Mouse (Mus musculus) layer of hippocampus, postnatal 36 days (tissue): ENCODE data around the gene Coq3. TPM values are rescaled to one million over a fixed set of nuclear protein-coding genes. Genes with fewer than 3 reads are reported as not detected.

Experiments used
- total RNA-seq, 2 experiments: library from RNA; stranded (reverse); gene quantifications; 2 replicates each; pipeline ENCODE4 v1.2.3; 2021

Gene Coq3
- total RNA-seq, 2 experiments from 2014 or later = 10.0 to 12.7 TPM

Other genes with a start within 250 kb of the Coq3 start
- gene Prdm13, start 193.7 kb upstream of the Coq3 start, total RNA-seq = not detected
- 10 to 100 TPM; 39.3 to 42.2 TPM for gene Ccnc, start 152.0 kb upstream of the Coq3 start, total RNA-seq
- 10 to 100 TPM; 51.2 to 58.8 TPM for gene Usp45, start 112.5 kb upstream of the Coq3 start, total RNA-seq
- gene Tstd3, start 112.5 kb upstream of the Coq3 start, total RNA-seq = 10 to 100 TPM; 25.4 to 26.7 TPM
- 100 to 1,000 TPM; 195 to 242 TPM for gene Pnisr, start 32.1 kb upstream of the Coq3 start, total RNA-seq
- 10 to 100 TPM; 51.1 to 53.7 TPM for gene Faxc, start 51.7 kb downstream of the Coq3 start, total RNA-seq